Mouse (Mus musculus) midbrain, postnatal 0 days (tissue): ENCODE data around the gene Aph1b. TPM values are rescaled to one million over a fixed set of nuclear protein-coding genes. Genes with fewer than 3 reads are reported as not detected.

ENCODE experiments used
- ATAC-seq: fragments of 200-750 bp; cut with Nextera tagmentation; 2 replicates; pipeline ENCODE4 v1.8.0; 2017; ENCODE audit warnings: moderate number of reproducible peaks, mild to moderate bottlenecking, moderate TSS enrichment, moderate library complexity; ENCODE audit not compliant: low FRiP score
- DNase-seq: peaks from one replicate; pipeline ENCODE4 v3.0.0-alpha.2; 2015; ENCODE audit warnings: low spot score
- H3K27ac ChIP-seq: fragments of 300-500 bp; sonication (generic); 2 replicates; pipeline ENCODE4 v1.5.1; 2014; ENCODE audit warnings: low read depth, mild to moderate bottlenecking, low read length, mixed read lengths
- H3K27me3 ChIP-seq: fragments of 300-500 bp; sonication (generic); 2 replicates; pipeline ENCODE4 v1.6.1; 2014; ENCODE audit warnings: low read length, control low read depth, mixed read lengths; ENCODE audit not compliant: insufficient read depth
- H3K36me3 ChIP-seq: fragments of 300-500 bp; sonication (generic); 2 replicates; pipeline ENCODE4 v1.6.1; 2014; ENCODE audit warnings: low read length, control low read depth, mixed read lengths; ENCODE audit not compliant: insufficient read depth
- H3K4me1 ChIP-seq: fragments of 300-500 bp; sonication (generic); 2 replicates; pipeline ENCODE4 v1.6.1; 2014; ENCODE audit warnings: mild to moderate bottlenecking, control low read depth, antibody characterized with exemption, low read length, mixed read lengths; ENCODE audit not compliant: insufficient read depth
- H3K4me2 ChIP-seq: fragments of 300-500 bp; sonication (generic); 2 replicates; pipeline ENCODE4 v1.6.1; 2014; ENCODE audit warnings: low read depth, mild to moderate bottlenecking, low read length, mixed read lengths; ENCODE audit not compliant: poor library complexity, severe bottlenecking
- H3K4me3 ChIP-seq: fragments of 300-500 bp; sonication (generic); 2 replicates; pipeline ENCODE4 v1.5.1; 2014; ENCODE audit warnings: low read depth, mild to moderate bottlenecking, low read length, moderate library complexity
- H3K9ac ChIP-seq: fragments of 300-500 bp; sonication (generic); replicated peaks from 2 replicates; pipeline ENCODE4 v1.6.1; 2014; ENCODE audit warnings: mild to moderate bottlenecking, low read length, moderate library complexity, mixed read lengths; ENCODE audit not compliant: poor library complexity, severe bottlenecking
- H3K9me3 ChIP-seq: fragments of 300-500 bp; sonication (generic); 2 replicates; pipeline ENCODE4 v1.6.1; 2016; ENCODE audit warnings: low read length, control low read depth
- CTCF ChIP-seq: IDR thresholded peaks from 2 replicates; pipeline ENCODE4 v1.5.1; 2016; ENCODE audit warnings: antibody characterized with exemption, mild to moderate bottlenecking
- WGBS: fragments of 180-500 bp; shearing (Covaris S2); extraction: QIAGEN DNeasy Blood & Tissue Kit; methylation state at CpG from one replicate; pipeline ENCODE4 v1.1.7; 2014; 5-methylcytosine and 5-hydroxymethylcytosine counted together
- polyA plus RNA-seq: library from polyadenylated mRNA; unstranded; fragments of >200 nt; fragmentation: Nextera tagmentation; extraction: Ambion mirVana; gene quantifications from 2 replicates; pipeline ENCODE4 v1.2.1, GENCODE M21; 2015
- total RNA-seq: library from RNA; depleted of rRNA; stranded (reverse); fragments of >200 nt; gene quantifications from 2 replicates; pipeline ENCODE4 v1.2.3, GENCODE M21; 2014; rRNA removed

The Aph1b gene
- total and polyA plus RNA-seq, 2 experiments from 2014 or later: 15.5 to 25.3 TPM

GRCm38 (mm10) chr9:66730556-66730955, 64.7 kb downstream of the Aph1b start:
- TF ChIP-seq CTCF: no peak
- H3K4me3 ChIP-seq: no peak overlapping the region
- H3K27ac ChIP-seq: no peak overlapping the region
- H3K9ac ChIP-seq: no peak overlapping the region
- H3K9me3 ChIP-seq: no peaks in the 10 kb centered on the region
- ATAC-seq (no peak), DNase-seq (no peak)
- H3K4me2 ChIP-seq: no peak overlapping the region
- no peaks in the 10 kb centered on the region for H3K36me3 ChIP-seq
- no peaks in the 10 kb centered on the region for H3K27me3 ChIP-seq
- no peaks in the 10 kb centered on the region for H3K4me1 ChIP-seq
- 42% methylated on average over 3 of the region's 3 CpGs for WGBS

- Histone ChIP-seq H3K4me3 (no peak overlapping the region), H3K27ac (no peak overlapping the region), H3K9me3 (no peaks in the 10 kb centered on the region), H3K9ac (no peak overlapping the region), H3K36me3 (no peaks in the 10 kb centered on the region), H3K27me3 (no peaks in the 10 kb centered on the region), H3K4me1 (no peaks in the 10 kb centered on the region), H3K4me2 (no peak overlapping the region)
- DNase-seq (no peak), ATAC-seq (no peak)
- TF ChIP-seq CTCF: no peak
- WGBS: 77% methylated on average over 7 of the region's 7 CpGs
These were observed 68.0 kb downstream of the Aph1b start for GRCm38 (mm10) chr9:66727333-66727732.

GRCm38 (mm10) chr9:66725591-66725990, 69.7 kb downstream of the Aph1b start:
- 84% methylated on average over 3 of the region's 3 CpGs for WGBS
- Histone ChIP-seq H3K36me3 (no peaks in the 10 kb centered on the region), H3K4me2 (no peak overlapping the region), H3K9ac (no peak overlapping the region), H3K27ac (no peak overlapping the region), H3K27me3 (no peaks in the 10 kb centered on the region), H3K4me1 (no peaks in the 10 kb centered on the region), H3K9me3 (no peaks in the 10 kb centered on the region), H3K4me3 (no peak overlapping the region)
- TF ChIP-seq CTCF: no peak
- DNase-seq: no peak
- no peak for ATAC-seq

Other genes starting within 250 kb of the Aph1b start
- 23.4 and 30.0 TPM in 2 replicates for gene Usp3, start 202.3 kb downstream of the Aph1b start, total RNA-seq
- 33.7 and 39.9 TPM in 2 replicates for gene Usp3, start 202.3 kb downstream of the Aph1b start, polyA plus RNA-seq
- gene Car12, start 81.8 kb downstream of the Aph1b start, total RNA-seq: 2.8 and 6.6 TPM in 2 replicates
- gene Car12, start 81.8 kb downstream of the Aph1b start, polyA plus RNA-seq: 0.32 and 0.79 TPM in 2 replicates
- gene Gm10647, start 1.5 kb upstream of the Aph1b start, total RNA-seq: 0.60 and 1.1 TPM in 2 replicates
- gene Gm10647, start 1.5 kb upstream of the Aph1b start, polyA plus RNA-seq: 0.17 and 0.18 TPM in 2 replicates
- gene Aph1c, start 39.2 kb upstream of the Aph1b start, total RNA-seq: 1.3 and 4.1 TPM in 2 replicates
- 3.4 TPM in 2 replicates for gene Aph1c, start 39.2 kb upstream of the Aph1b start, polyA plus RNA-seq
- gene Rab8b, start 124.2 kb upstream of the Aph1b start, total RNA-seq: 26.0 and 29.6 TPM in 2 replicates
- gene Rab8b, start 124.2 kb upstream of the Aph1b start, polyA plus RNA-seq: 15.2 and 18.2 TPM in 2 replicates
- gene Rps27l, start 150.6 kb upstream of the Aph1b start, total RNA-seq: 45.8 and 51.7 TPM in 2 replicates
- gene Rps27l, start 150.6 kb upstream of the Aph1b start, polyA plus RNA-seq: 160 and 168 TPM in 2 replicates
- gene Lactb, start 180.0 kb upstream of the Aph1b start, total RNA-seq: 18.6 and 18.8 TPM in 2 replicates
- gene Lactb, start 180.0 kb upstream of the Aph1b start, polyA plus RNA-seq: 9.6 and 12.9 TPM in 2 replicates